Mouse (Mus musculus) C2C12 (cell line): ENCODE data around the gene Frem2.

Experiments used
- CTCF ChIP-seq: IDR thresholded peaks from one replicate; pipeline ENCODE4 v1.5.1; 2011; ENCODE audit not compliant: control insufficient read depth, insufficient read depth, insufficient read length
- FOSL1 ChIP-seq: IDR thresholded peaks from one replicate; pipeline ENCODE4 v1.8.0; 2011; ENCODE audit warnings: mild to moderate bottlenecking, low read length; ENCODE audit not compliant: poor library complexity, insufficient read depth, severe bottlenecking
- MAX ChIP-seq: IDR thresholded peaks from one replicate; pipeline ENCODE4 v1.6.1; 2011; ENCODE audit warnings: mild to moderate bottlenecking, control low read depth
- MYOD1 ChIP-seq: IDR thresholded peaks from one replicate; pipeline ENCODE4 v1.6.1; 2011; ENCODE audit warnings: low read depth; ENCODE audit not compliant: control insufficient read depth, insufficient read length
- MYOG ChIP-seq: IDR thresholded peaks from one replicate; pipeline ENCODE4 v1.6.1; 2011; ENCODE audit not compliant: control insufficient read depth, insufficient read length; ENCODE audit errors: extremely low read depth
- USF1 ChIP-seq: IDR thresholded peaks from one replicate; pipeline ENCODE4 v1.6.1; 2011; ENCODE audit warnings: low read depth, mild to moderate bottlenecking, control low read depth, moderate library complexity

DNA sequence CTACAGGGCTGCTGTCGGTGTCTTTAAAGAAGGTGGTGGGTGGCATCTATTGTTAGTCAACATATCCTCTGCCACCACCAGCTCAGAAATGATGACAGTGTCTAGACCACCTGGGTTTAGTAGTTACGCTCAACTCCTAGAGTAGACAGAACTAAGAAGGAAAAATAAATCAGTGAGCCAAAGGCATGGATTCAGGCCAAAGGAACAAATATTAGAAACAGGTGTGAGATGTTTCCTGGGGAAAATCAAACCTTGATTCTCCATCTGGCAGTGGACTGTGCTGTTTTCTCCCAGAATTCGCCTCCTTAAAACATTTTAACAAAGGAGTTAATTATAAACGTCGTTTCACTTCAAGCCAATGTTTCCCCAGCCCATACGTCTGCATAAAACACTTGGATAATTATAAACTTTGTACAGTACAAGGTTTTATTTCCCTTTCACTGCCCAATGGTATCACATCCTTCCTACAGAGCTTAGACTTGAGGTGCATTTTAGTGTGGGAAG lies 48.9 kb upstream of the Frem2 start:
- TF ChIP-seq MYOD1 (no peak), CTCF (no peak), MAX (no peak), FOSL1 (no peak), USF1 (no peak), MYOG (no peak)
